Mouse (Mus musculus) neural tube, embryonic 11.5 days (tissue): Measurements from ENCODE around the gene Itgb3. TPM values are rescaled to one million over a fixed set of nuclear protein-coding genes. Genes with fewer than 3 reads are reported as not detected.

Experiments
- ATAC-seq: fragments of 200-750 bp; cut with Nextera tagmentation; 2 replicates; pipeline ENCODE4 v1.8.0; 2017; ENCODE audit warnings: moderate number of reproducible peaks, mild to moderate bottlenecking, moderate TSS enrichment, moderate library complexity; ENCODE audit not compliant: insufficient read depth, low FRiP score, low TSS enrichment
- DNase-seq: peaks from one replicate; pipeline ENCODE4 v3.0.0-alpha.2; 2015; ENCODE audit warnings: low spot score
- H3K27ac ChIP-seq: fragments of 300-500 bp; sonication (generic); 2 replicates; pipeline ENCODE4 v1.5.1; 2014; ENCODE audit warnings: low read depth, mild to moderate bottlenecking, low read length
- H3K27me3 ChIP-seq: fragments of 300-500 bp; sonication (generic); 2 replicates; pipeline ENCODE4 v1.6.1; 2014; ENCODE audit warnings: mild to moderate bottlenecking, low read length, mixed read lengths; ENCODE audit not compliant: control insufficient read depth, insufficient read depth
- H3K36me3 ChIP-seq: fragments of 300-500 bp; sonication (generic); 2 replicates; pipeline ENCODE4 v1.6.1; 2014; ENCODE audit warnings: mild to moderate bottlenecking, low read length, moderate library complexity, mixed read lengths; ENCODE audit not compliant: control insufficient read depth, insufficient read depth
- H3K4me1 ChIP-seq: fragments of 300-500 bp; sonication (generic); 2 replicates; pipeline ENCODE4 v1.6.1; 2014; ENCODE audit warnings: low read length, mixed read lengths; ENCODE audit not compliant: control insufficient read depth, insufficient read depth
- H3K4me2 ChIP-seq: fragments of 300-500 bp; sonication (generic); 2 replicates; pipeline ENCODE4 v1.6.1; 2014; ENCODE audit warnings: low read depth, mild to moderate bottlenecking, moderate library complexity
- H3K4me3 ChIP-seq: fragments of 300-500 bp; sonication (generic); 2 replicates; pipeline ENCODE4 v1.5.1; 2014; ENCODE audit warnings: low read depth, low read length
- H3K9ac ChIP-seq: fragments of 300-500 bp; sonication (generic); 2 replicates; pipeline ENCODE4 v1.6.1; 2014; ENCODE audit warnings: mild to moderate bottlenecking, low read length
- H3K9me3 ChIP-seq: fragments of 300-500 bp; sonication (generic); 2 replicates; pipeline ENCODE4 v1.6.1; 2016; ENCODE audit warnings: low read length; ENCODE audit not compliant: control insufficient read depth
- WGBS: fragments of 180-500 bp; shearing (Covaris S2); extraction: QIAGEN DNeasy Blood & Tissue Kit; methylation state at CpG from one replicate; pipeline ENCODE4 v1.1.7; 2014; 5-methylcytosine and 5-hydroxymethylcytosine counted together
- polyA plus RNA-seq: library from polyadenylated mRNA; unstranded; fragments of >200 nt; fragmentation: Nextera tagmentation; extraction: Ambion mirVana; gene quantifications from 2 replicates; pipeline ENCODE4 v1.2.1, GENCODE M21; 2014

Itgb3 gene
- polyA plus RNA-seq, 1 experiment from 2014 or later = 2.3 TPM

- Histone ChIP-seq H3K9me3 (no peaks in the 10 kb centered on the region), H3K4me1 (no peaks in the 10 kb centered on the region), H3K36me3 (no peaks in the 10 kb centered on the region), H3K4me2 (no peak overlapping the region), H3K4me3 (no peak overlapping the region), H3K27me3 (no peaks in the 10 kb centered on the region), H3K9ac (no peak overlapping the region), H3K27ac (no peak overlapping the region)
- 96% methylated on average over 8 of the region's 8 CpGs for WGBS
- no peak for DNase-seq
- no peak for ATAC-seq
Measured at GRCm38 (mm10) chr11:104579575-104579974, 28.2 kb upstream of the Itgb3 start.

- H3K27me3 ChIP-seq = no peaks in the 10 kb centered on the region
- WGBS = 88% methylated on average over 6 of the region's 6 CpGs
Measured at GRCm38 (mm10) chr11:104580091-104580490, 27.7 kb upstream of the Itgb3 start.

GRCm38 (mm10) chr11:104580606-104581005 lies 27.2 kb upstream of the Itgb3 start:
- H3K27me3 ChIP-seq = no peaks in the 10 kb centered on the region
- ATAC-seq (no peak), DNase-seq (no peak)
- 88% methylated on average over 5 of the region's 5 CpGs for WGBS
- H3K27ac ChIP-seq = no peak overlapping the region
- no peaks in the 10 kb centered on the region for H3K9me3 ChIP-seq
- no peak overlapping the region for H3K4me2 ChIP-seq
- H3K9ac ChIP-seq = no peak overlapping the region
- no peak overlapping the region for H3K4me3 ChIP-seq
- no peaks in the 10 kb centered on the region for H3K4me1 ChIP-seq
- H3K36me3 ChIP-seq = no peaks in the 10 kb centered on the region

More at GRCm38 (mm10) chr11:104580091-104580490, 27.7 kb upstream of the Itgb3 start:
- H3K4me3 ChIP-seq = no peak overlapping the region
- H3K9ac ChIP-seq = no peak overlapping the region
- no peaks in the 10 kb centered on the region for H3K4me1 ChIP-seq
- H3K4me2 ChIP-seq = no peak overlapping the region
- H3K36me3 ChIP-seq = no peaks in the 10 kb centered on the region
- no peak for ATAC-seq
- no peak for DNase-seq
- H3K9me3 ChIP-seq = no peaks in the 10 kb centered on the region
- H3K27ac ChIP-seq = no peak overlapping the region

- ATAC-seq (no peak), DNase-seq (no peak)
- WGBS = 80% methylated on average over 18 of the region's 18 CpGs
Measured at GRCm38 (mm10) chr11:104581446-104582307, 26.1 kb upstream of the Itgb3 start.

GRCm38 (mm10) chr11:104582308-104582606 lies 25.5 kb upstream of the Itgb3 start:
- H3K9ac ChIP-seq = no peak overlapping the region
- 89% methylated on average over 2 of the region's 2 CpGs for WGBS

More at GRCm38 (mm10) chr11:104581446-104582307, 26.1 kb upstream of the Itgb3 start:
- no peak overlapping the region for H3K4me3 ChIP-seq
- H3K27me3 ChIP-seq = no peaks in the 10 kb centered on the region
- H3K27ac ChIP-seq = no peak overlapping the region
- no peaks in the 10 kb centered on the region for H3K9me3 ChIP-seq
- H3K9ac ChIP-seq = no peak overlapping the region
- H3K36me3 ChIP-seq = no peaks in the 10 kb centered on the region
- H3K4me1 ChIP-seq = no peaks in the 10 kb centered on the region
- no peak overlapping the region for H3K4me2 ChIP-seq

GRCm38 (mm10) chr11:104582630-104583364 lies 25.0 kb upstream of the Itgb3 start:
- no peak overlapping the region for H3K27ac ChIP-seq
- H3K9ac ChIP-seq = no peak overlapping the region
- no peaks in the 10 kb centered on the region for H3K9me3 ChIP-seq
- 68% methylated on average over 13 of the region's 13 CpGs for WGBS
- ATAC-seq (no peak), DNase-seq (no peak)
- H3K27me3 ChIP-seq = no peaks in the 10 kb centered on the region
- H3K36me3 ChIP-seq = no peaks in the 10 kb centered on the region
- no peak overlapping the region for H3K4me2 ChIP-seq
- H3K4me1 ChIP-seq = no peaks in the 10 kb centered on the region
- no peak overlapping the region for H3K4me3 ChIP-seq

More at GRCm38 (mm10) chr11:104582308-104582606, 25.5 kb upstream of the Itgb3 start:
- Histone ChIP-seq H3K27ac (no peak overlapping the region), H3K4me1 (no peaks in the 10 kb centered on the region), H3K9me3 (no peaks in the 10 kb centered on the region), H3K36me3 (no peaks in the 10 kb centered on the region), H3K4me2 (no peak overlapping the region), H3K4me3 (no peak overlapping the region), H3K27me3 (no peaks in the 10 kb centered on the region)
- no peak for DNase-seq
- no peak for ATAC-seq

- 81% methylated on average over 5 of the region's 5 CpGs for WGBS
- no peak overlapping the region for H3K4me3 ChIP-seq
- no peaks in the 10 kb centered on the region for H3K4me1 ChIP-seq
- H3K27ac ChIP-seq = no peak overlapping the region
- no peak for DNase-seq
- ATAC-seq = no peak
- H3K4me2 ChIP-seq = no peak overlapping the region
- H3K9me3 ChIP-seq = no peaks in the 10 kb centered on the region
- H3K27me3 ChIP-seq = no peaks in the 10 kb centered on the region
- no peaks in the 10 kb centered on the region for H3K36me3 ChIP-seq
- no peak overlapping the region for H3K9ac ChIP-seq
Measured at GRCm38 (mm10) chr11:104585495-104585894, 22.3 kb upstream of the Itgb3 start.

GRCm38 (mm10) chr11:104587904-104588303 lies 19.9 kb upstream of the Itgb3 start:
- ATAC-seq (no peak), DNase-seq (no peak)
- Histone ChIP-seq H3K27ac (no peak overlapping the region), H3K4me1 (no peaks in the 10 kb centered on the region), H3K9ac (no peak overlapping the region), H3K4me2 (no peak overlapping the region), H3K9me3 (no peaks in the 10 kb centered on the region), H3K4me3 (no peak overlapping the region), H3K36me3 (no peaks in the 10 kb centered on the region), H3K27me3 (no peaks in the 10 kb centered on the region)
- WGBS = 95% methylated on average over 9 of the region's 9 CpGs

- Histone ChIP-seq H3K27me3 (no peaks in the 10 kb centered on the region), H3K27ac (no peak overlapping the region), H3K4me1 (no peaks in the 10 kb centered on the region), H3K4me3 (no peak overlapping the region), H3K4me2 (no peak overlapping the region), H3K36me3 (no peaks in the 10 kb centered on the region), H3K9me3 (no peaks in the 10 kb centered on the region), H3K9ac (no peak overlapping the region)
- ATAC-seq (no peak), DNase-seq (no peak)
- 90% methylated on average over 2 of the region's 2 CpGs for WGBS
Measured at GRCm38 (mm10) chr11:104588513-104588912, 19.3 kb upstream of the Itgb3 start.
